Mouse (Mus musculus) brain, embryonic 14.5 days (tissue): ENCODE measurements around the gene Tmem91. TPM values are rescaled to one million over a fixed set of nuclear protein-coding genes. Genes with fewer than 3 reads are reported as not detected.

ENCODE experiments used
- DNase-seq: peaks from one replicate; pipeline ENCODE4 v3.0.0-alpha.2; 2011; ENCODE audit warnings: low read depth
- CTCF ChIP-seq: fragments of 200-500 bp; IDR thresholded peaks from 2 replicates; pipeline ENCODE4 v1.5.1; 2012; ENCODE audit warnings: inconsistent platforms, mild to moderate bottlenecking, moderate library complexity, borderline replicate concordance; ENCODE audit not compliant: insufficient read depth, insufficient read length; ENCODE audit errors: extremely low read depth
- POLR2A ChIP-seq: fragments of 200-500 bp; IDR thresholded peaks from 2 replicates; pipeline ENCODE4 v1.6.1; 2012; ENCODE audit warnings: mild to moderate bottlenecking, inconsistent platforms, borderline replicate concordance; ENCODE audit not compliant: poor library complexity, insufficient read depth, insufficient read length, severe bottlenecking; ENCODE audit errors: extremely low read depth
- polyA plus RNA-seq: library from polyadenylated mRNA; depleted of rRNA; stranded (reverse); fragments of >200 nt; gene quantifications from 2 replicates; pipeline ENCODE4 v1.2.3, GENCODE M21; 2012

Tmem91 gene
- polyA plus RNA-seq, 1 experiment = 14.2 TPM

DNA sequence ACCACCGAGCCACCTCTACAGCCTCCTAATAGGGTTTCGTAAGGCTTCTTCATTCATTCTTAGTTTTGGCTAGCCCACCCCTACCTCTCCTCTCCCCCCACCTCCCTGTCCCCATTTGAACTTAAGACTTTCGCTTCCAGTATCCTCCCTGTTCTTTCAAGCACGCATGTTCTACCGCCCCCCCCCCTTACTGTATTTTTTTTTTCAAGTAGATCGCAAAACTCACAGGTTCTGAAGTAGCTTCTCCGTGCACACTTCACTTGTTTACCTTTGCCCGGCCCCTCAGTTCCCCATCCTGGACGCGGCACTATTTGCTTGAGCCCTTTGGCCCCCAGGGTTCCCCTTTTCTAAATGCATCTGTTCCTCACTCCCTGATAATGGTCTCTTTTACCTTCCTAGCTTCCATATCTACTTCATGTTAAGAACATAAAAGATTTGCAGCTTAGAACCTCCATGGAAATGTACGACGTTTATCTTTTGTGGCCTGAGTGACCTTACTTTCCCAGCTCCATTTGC lies 22.7 kb downstream of the Tmem91 start:
- DNase-seq = no peak
- TF ChIP-seq POLR2A (no peak), CTCF (no peak)

DNA sequence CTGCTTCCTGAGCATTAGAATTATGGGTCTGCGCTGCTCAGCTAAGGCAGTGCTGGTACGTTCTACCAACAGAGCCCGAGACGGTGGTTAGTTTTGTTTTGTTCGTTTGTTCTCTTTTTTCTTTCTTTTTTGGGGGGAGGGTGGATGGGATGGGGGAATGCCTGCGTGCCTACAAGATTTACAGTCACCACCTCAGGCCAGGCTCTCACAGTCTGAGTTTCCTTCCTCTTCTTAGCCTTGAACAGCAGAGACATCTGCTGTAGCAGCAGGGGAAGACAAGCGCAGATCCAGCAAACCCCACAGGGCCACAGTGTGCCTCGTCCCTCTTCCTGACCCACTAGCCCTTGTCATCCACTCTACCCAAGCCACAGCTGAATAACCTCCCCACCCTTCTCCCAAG lies 23.7 kb downstream of the Tmem91 start:
- no peak for DNase-seq
- TF ChIP-seq CTCF (no peak), POLR2A (no peak)

DNA sequence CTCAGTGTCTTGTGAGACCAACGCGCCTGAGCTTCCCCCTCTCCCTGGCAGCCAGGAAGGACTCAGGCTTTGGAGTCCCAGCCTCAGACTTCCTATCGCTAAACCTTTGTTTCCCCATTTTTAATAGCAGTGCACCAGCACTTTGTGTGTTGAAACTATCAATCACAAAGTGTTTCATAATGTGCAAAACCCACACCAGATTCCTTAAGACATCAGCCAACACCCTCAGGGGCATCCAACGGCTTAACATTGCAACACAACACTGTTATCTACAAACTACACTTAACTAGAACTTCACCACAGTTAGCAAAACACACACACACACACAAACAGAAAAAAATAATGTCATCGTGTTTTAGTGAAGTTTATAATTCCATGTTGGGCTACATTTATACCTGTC lies 25.1 kb downstream of the Tmem91 start:
- TF ChIP-seq POLR2A = no peak
- no peak for TF ChIP-seq CTCF
- no peak for DNase-seq

DNA sequence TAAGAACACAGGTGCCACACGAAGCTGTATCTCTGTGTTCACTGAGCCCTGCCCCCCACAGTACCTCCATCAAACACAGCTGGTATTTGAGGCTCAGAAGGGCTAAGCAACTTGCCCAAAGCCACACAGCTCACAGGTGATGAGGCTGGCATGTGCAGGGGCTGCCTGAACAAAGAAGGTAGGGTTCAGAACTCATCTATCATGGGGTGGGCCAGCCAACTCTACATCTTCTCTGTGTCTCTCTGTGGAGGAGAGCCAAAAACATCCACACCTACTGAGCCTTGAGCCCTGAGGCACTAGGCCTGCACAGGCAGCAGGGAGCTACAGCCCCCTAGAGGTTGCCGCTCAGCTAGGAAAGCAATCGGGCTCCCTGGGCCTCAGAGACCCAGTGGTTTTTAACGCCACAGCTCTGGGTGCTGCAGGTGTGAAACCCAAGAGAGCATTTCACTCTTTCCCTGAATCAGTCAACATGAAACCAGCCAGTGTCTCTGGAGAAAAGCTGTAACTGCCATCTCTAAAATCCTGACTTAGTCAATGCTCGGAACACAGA lies 27.3 kb downstream of the Tmem91 start:
- no peak for DNase-seq
- TF ChIP-seq CTCF (no peak), POLR2A (no peak)

DNA sequence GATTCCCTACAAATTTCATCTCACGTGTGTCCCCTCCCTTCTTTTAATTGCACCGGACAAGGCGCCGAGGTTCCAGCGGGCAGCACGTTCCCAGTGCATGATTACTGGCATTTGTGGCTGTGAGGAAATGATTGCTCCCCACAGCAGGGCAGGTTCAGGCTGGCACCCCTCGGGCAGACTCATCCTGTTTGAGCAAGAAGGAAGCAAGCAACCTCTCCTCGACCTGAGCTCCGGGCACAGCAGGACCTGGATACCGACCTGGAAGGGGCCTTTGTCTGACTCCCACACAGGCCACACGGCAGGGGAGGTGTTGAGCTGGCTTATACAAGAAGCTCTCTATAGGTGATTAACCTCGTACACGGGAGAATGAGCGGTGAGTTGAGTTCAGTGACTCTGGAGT lies 29.9 kb downstream of the Tmem91 start:
- TF ChIP-seq POLR2A = no peak
- TF ChIP-seq CTCF = no peak
- DNase-seq = no peak

DNA sequence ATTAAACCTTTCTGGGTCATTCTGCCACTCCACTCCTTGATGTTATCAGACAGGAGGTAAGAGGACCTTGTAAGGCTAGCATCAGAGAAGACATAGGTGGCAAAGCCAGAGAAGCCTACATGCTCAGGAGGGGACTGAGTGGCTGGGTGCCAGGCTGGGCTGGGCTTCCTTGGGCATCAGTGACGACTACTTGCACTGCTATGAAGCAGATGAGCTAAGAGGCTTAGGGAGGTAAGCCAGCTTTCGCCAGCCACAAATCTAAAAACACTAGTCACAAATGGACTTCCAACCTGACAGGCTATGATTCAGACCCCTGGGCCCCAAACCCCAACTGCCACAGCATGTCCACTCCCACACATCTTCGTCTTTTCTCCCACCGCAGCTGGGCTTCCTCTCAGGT lies 30.3 kb downstream of the Tmem91 start:
- TF ChIP-seq CTCF (no peak), POLR2A (no peak)
- DNase-seq = no peak

DNA sequence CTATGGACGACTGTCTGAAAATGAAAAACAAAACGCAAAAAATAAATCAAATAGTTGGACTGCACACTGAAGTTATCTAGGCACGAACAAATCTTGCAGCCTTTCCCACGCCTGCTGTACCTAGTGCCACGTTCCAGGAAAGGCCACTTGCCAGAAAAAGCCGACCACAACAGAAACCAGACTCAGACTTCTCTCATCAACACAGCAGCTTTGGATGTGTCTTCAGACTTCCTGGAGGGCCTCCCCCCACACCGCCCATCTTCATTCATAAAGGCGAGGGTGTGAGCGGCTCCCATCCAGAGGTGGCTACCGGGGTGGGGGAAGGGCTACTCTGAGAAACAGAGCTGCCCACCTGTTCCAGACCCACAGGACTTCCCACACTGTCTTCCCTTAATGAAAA lies 30.8 kb downstream of the Tmem91 start:
- no peak for DNase-seq
- no peak for TF ChIP-seq POLR2A
- no peak for TF ChIP-seq CTCF

DNA sequence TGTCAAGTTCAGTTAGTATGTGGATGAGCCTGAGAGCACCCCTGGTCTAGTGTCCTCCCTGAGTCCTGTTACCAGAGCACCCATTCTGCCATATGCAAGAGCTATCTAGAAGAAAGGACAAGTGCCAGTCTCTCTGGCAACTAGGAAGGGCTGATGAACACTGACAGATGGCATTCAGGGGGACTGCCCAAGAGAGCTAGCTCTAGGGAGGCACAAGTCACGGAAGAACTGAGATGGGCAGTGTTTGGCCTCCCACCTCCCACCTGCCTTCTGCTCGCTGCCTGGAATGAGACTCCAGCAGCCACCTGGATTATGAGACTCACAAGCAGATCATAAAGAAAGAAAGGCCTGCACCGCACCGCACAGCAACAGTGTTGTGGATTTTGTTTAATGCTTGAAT lies 35.2 kb downstream of the Tmem91 start:
- DNase-seq = no peak
- TF ChIP-seq CTCF = no peak
- no peak for TF ChIP-seq POLR2A

DNA sequence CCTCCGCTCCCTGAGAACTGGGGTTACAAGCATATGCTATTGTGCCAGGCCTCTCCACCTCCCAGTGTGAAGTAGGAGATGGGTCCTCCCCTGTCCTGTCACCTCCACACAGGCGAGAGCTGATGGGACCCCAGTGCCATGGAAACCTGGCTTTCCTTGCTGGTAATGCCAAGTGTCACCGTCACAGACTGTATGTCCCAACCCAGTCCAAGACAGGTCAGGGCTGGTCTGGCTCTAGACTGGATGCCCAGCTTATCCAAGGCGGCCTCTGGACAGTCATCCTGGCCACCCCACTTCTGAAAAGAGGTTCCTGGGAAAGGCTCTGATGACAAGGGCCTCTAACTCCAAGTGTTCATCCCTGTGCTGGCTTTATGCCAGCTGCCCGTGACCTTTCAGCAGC lies 37.9 kb downstream of the Tmem91 start:
- DNase-seq = no peak
- TF ChIP-seq CTCF = no peak
- TF ChIP-seq POLR2A = no peak

DNA sequence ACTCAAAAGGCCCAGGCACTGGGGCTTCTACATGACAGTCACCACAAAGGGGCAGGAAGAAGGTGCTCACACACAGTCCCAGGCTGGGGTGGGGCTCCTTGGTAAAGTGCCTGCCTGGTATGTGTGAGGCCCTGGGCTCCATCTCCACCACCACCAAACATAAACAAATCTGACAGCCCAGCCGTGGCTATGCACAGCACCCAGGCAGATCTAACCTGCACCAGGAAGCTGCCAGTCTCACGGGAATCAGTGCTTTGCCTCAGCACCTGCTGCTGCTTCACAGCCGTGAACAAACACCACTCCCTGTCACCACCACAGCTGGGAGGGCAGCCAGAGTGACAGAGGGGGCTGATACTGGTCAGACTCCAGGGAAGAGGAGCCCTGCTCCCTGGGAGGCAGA lies 38.6 kb downstream of the Tmem91 start:
- DNase-seq = no peak

DNA sequence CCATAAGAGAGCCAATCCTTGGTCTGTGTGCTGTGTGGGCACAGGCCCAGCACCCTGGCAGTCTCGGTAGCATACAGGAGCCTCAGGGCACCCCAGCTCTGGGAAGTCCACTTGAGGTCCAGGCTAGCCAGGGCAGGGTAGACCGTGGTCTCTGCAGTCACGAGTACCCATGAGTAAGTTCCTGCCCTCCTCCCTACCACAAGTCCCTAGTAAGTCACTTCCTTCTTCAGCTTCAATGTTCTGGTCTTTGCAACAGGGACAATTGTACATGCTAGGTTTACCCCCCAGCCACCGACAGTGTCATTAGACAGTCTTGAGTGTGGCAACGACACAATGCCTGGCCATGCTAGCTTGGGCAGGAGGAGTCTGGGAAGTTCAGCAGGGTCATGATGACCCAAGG lies 42.3 kb downstream of the Tmem91 start:
- DNase-seq = no peak
- no peak for TF ChIP-seq POLR2A
- no peak for TF ChIP-seq CTCF

More for the DNA sequence above, 38.6 kb downstream of the Tmem91 start:
- TF ChIP-seq POLR2A = no peak
- no peak for TF ChIP-seq CTCF

DNA sequence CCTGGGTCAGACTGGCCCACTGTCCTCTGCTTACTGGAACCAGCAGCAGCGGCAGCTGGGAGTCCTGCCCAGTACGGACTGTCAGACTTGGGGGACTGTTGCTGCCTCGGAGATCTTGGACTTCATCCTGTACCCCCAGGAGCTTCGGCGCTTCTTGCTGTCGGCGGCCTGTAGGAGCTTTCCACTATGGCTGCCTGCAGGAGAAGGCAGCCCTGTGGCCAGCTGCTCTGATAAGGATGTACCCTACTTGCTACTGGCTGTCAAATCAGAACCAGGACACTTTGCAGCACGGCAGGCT lies 46.7 kb downstream of the Tmem91 start:
- no peak for TF ChIP-seq CTCF
- TF ChIP-seq POLR2A = no peak
- no peak for DNase-seq
